Comparison of ENCODE assay signal across 9 mouse cellular contexts in genomic region chr12:9585085-9585453, GRCm38 (mm10). TPM values are rescaled to one million over a fixed set of nuclear protein-coding genes. Genes with fewer than 3 reads are reported as not detected.
DNase-seq lines count a peak whose midpoint lies in the region; ATAC-seq and TF ChIP-seq lines count a peak whose summit lies in the region.
"Had no signal": no experiment of that assay in that cellular context is flagged by ENCODE, and none has a peak within 500 bp of the region (broad histone marks: within the 10 kb centered on the region; RNA-seq: fewer than 3 reads in every experiment).

No protein-coding gene starts in this region.

- peak overlapping the region; percentile 79 for H3K4me2 ChIP-seq in forebrain, embryonic 15.5 days (replicated peaks)
- H3K4me2 ChIP-seq in liver, embryonic 15.5 days = peak overlapping the region; percentile 54

- DNase-seq in heart, embryonic 10.5 days (ENCODE audit: low spot score) = no peak
- DNase-seq in heart, postnatal 4 days = no peak
- no peak for DNase-seq in ovary, postnatal 10 days (ENCODE audit: low spot score)
- DNase-seq in right cerebral cortex, postnatal 14 days = no peak

- no peaks in the 10 kb centered on the region for H3K9me3 ChIP-seq in heart, embryonic 10.5 days
- H3K9me3 ChIP-seq in E14TG2a.4 (ENCODE audit: low read length) = no peaks in the 10 kb centered on the region
- no peaks in the 10 kb centered on the region for H3K9me3 ChIP-seq in forebrain, embryonic 15.5 days
- H3K9me3 ChIP-seq in liver, embryonic 15.5 days (replicated peaks) = no peaks in the 10 kb centered on the region

- peak; percentile 49 for ATAC-seq in forebrain, embryonic 15.5 days (replicated peaks)
- ATAC-seq in liver, embryonic 15.5 days (ENCODE audit: insufficient read depth) = no peak
- no peak for ATAC-seq in granulocyte monocyte progenitor cell, adult 5-6 weeks (replicated peaks; ENCODE audit: poor library complexity, severe bottlenecking)
- ATAC-seq: CD4-positive, CD25-positive, alpha-beta regulatory T cell, adult 4 months had no signal

- peak overlapping the region; percentile 59 for H3K4me3 ChIP-seq in heart, embryonic 10.5 days
- H3K4me3 ChIP-seq in E14TG2a.4 (replicated peaks; ENCODE audit: low read length) = peak overlapping the region; percentile 67
- H3K4me3 ChIP-seq in forebrain, embryonic 15.5 days = peak overlapping the region; percentile 54
- peak overlapping the region; percentile 28 for H3K4me3 ChIP-seq in liver, embryonic 15.5 days (replicated peaks)

- no peaks in the 10 kb centered on the region for H3K36me3 ChIP-seq in heart, embryonic 10.5 days
- H3K36me3 ChIP-seq in E14TG2a.4 (ENCODE audit: insufficient read depth, low read length) = no peaks in the 10 kb centered on the region
- H3K36me3 ChIP-seq in forebrain, embryonic 15.5 days = no peaks in the 10 kb centered on the region
- no peaks in the 10 kb centered on the region for H3K36me3 ChIP-seq in liver, embryonic 15.5 days (replicated peaks)

- peaks cover 41% of the 10 kb centered on the region for H3K27me3 ChIP-seq in heart, embryonic 10.5 days (ENCODE audit: insufficient read depth, poor library complexity, severe bottlenecking)
- peaks cover 66% of the 10 kb centered on the region for H3K27me3 ChIP-seq in E14TG2a.4 (ENCODE audit: insufficient read depth, low read length)
- H3K27me3 ChIP-seq in forebrain, embryonic 15.5 days = peaks cover 44% of the 10 kb centered on the region
- peaks cover 46% of the 10 kb centered on the region for H3K27me3 ChIP-seq in liver, embryonic 15.5 days

- peak overlapping the region; percentile 49 for H3K9ac ChIP-seq in forebrain, embryonic 15.5 days (replicated peaks)
- H3K9ac ChIP-seq in liver, embryonic 15.5 days = no peak overlapping the region

- WGBS in heart, embryonic 10.5 days = 2% methylated on average over 7 of the region's 7 CpGs
- 2% methylated on average over 7 of the region's 7 CpGs for WGBS in forebrain, embryonic 15.5 days
- WGBS in liver, embryonic 15.5 days (ENCODE audit: insufficient replicate concordance) = 3% methylated on average over 7 of the region's 7 CpGs

- peak overlapping the region; percentile 78 for H3K27ac ChIP-seq in heart, embryonic 10.5 days
- H3K27ac ChIP-seq in forebrain, embryonic 15.5 days (replicated peaks) = no peak overlapping the region
- H3K27ac ChIP-seq in liver, embryonic 15.5 days (replicated peaks) = no peak overlapping the region

- no peak for TF ChIP-seq CTCF in E14TG2a.4 (conservative IDR thresholded peaks at IDR 0.05; ENCODE audit: low read length)

- H3K4me1 ChIP-seq in heart, embryonic 10.5 days = peaks cover 19% of the 10 kb centered on the region
- H3K4me1 ChIP-seq in E14TG2a.4 (replicated peaks; ENCODE audit: low read depth, low read length) = peaks cover 32% of the 10 kb centered on the region
- H3K4me1 ChIP-seq in forebrain, embryonic 15.5 days = peaks cover 24% of the 10 kb centered on the region
- H3K4me1 ChIP-seq in liver, embryonic 15.5 days (replicated peaks) = no peaks in the 10 kb centered on the region

RNA-seq across cellular contexts. Expression of gene Osr1, which starts 15.2 kb away (rescaled TPM):
- polyA plus RNA-seq in heart, embryonic 10.5 days (2016; fragmentation: Nextera tagmentation; extraction: Ambion mirVana) = 2.8 and 14.9 TPM in 2 replicates
- 10 to 100 TPM; 12.1 to 12.3 TPM for total RNA-seq in heart, postnatal 4 days (2021)
- polyA plus RNA-seq in forebrain, embryonic 15.5 days (2015; fragmentation: Nextera tagmentation; extraction: Ambion mirVana) = 4.1 and 4.2 TPM in 2 replicates
- polyA plus RNA-seq in liver, embryonic 15.5 days (2015; fragmentation: Nextera tagmentation; extraction: Ambion mirVana) = 0.50 and 0.63 TPM in 2 replicates
- 0.64 TPM in 1 of 2 replicates, not detected in the other for total RNA-seq in granulocyte monocyte progenitor cell, adult 5-6 weeks (2014; fragmentation: Nextera tagmentation)
- not detected in 2 replicates for total RNA-seq in granulocyte monocyte progenitor cell, adult 5-6 weeks (2017)
- polyA plus RNA-seq: CD4-positive, CD25-positive, alpha-beta regulatory T cell, adult 4 months had no signal
